ENCODE assay signal across 8 mouse cellular contexts in the genomic region with DNA sequence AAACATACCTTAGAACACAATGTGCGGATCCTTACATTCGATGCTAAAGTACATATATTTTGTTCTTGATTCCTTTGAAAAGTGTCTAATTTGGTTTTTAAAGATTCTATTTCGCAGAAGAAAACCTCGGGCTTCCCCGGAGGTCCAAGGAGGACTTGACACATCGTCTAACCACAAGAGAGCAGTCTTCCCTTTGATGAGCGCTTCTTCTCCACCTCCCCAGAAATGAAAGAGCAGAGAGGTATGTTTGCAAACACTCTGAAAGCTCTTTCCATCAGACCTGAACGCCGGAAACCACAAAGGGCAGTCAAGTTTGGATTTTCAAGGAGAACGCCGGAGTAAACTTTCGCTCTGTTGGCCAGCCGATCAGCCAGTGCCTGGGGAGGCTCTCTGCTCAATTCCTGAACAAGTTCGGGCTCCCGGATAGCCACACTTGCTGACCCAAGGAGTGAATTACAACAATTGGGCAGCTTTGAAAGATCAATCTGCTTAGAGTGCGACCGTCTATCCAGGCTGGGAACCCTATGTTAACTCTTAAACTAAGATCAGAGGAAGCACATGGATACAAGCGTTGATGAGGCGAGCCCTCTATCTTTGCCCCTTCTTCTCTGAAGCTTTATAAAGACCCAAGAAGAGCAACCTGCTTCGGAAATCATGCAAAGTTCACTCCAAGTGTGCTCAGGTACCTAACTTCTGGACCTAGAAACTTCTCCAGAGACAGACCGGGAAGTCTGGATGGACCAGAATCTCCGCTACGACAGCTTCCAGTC. TPM values are rescaled to one million over a fixed set of nuclear protein-coding genes. Genes with fewer than 3 reads are reported as not detected.
DNase-seq lines count a peak whose midpoint lies in the region; ATAC-seq lines count a peak whose summit lies in the region.

A gene (plus strand): TSS at position 6 of the 770 bp plus-strand sequence.

- H3K9me3 ChIP-seq in embryonic facial prominence, embryonic 14.5 days (ENCODE audit: control insufficient read depth, low read length): no peaks in the 10 kb centered on the region
- no peaks in the 10 kb centered on the region for H3K9me3 ChIP-seq in intestine, embryonic 14.5 days (ENCODE audit: control insufficient read depth, low read length)
- no peaks in the 10 kb centered on the region for H3K9me3 ChIP-seq in liver, embryonic 15.5 days (replicated peaks)
- H3K9me3 ChIP-seq in neural tube, embryonic 15.5 days (replicated peaks): no peaks in the 10 kb centered on the region

- 0 out of 2 replicates have a peak within 1 kb of the TSS, but pooled peaks have one; percentile 6 for H3K27ac ChIP-seq in embryonic facial prominence, embryonic 14.5 days (replicated peaks; ENCODE audit: low read depth, low read length)
- no peak within 1 kb of the TSS for H3K27ac ChIP-seq in intestine, embryonic 14.5 days (ENCODE audit: low read depth)
- H3K27ac ChIP-seq in liver, embryonic 15.5 days (replicated peaks): no peak within 1 kb of the TSS
- no peak within 1 kb of the TSS for H3K27ac ChIP-seq in neural tube, embryonic 15.5 days (replicated peaks)

- peak within 1 kb of the TSS; percentile 98 for H3K4me2 ChIP-seq in embryonic facial prominence, embryonic 14.5 days (ENCODE audit: low read depth, low read length)
- peak within 1 kb of the TSS; percentile 85 for H3K4me2 ChIP-seq in intestine, embryonic 14.5 days (ENCODE audit: low read length)
- H3K4me2 ChIP-seq in liver, embryonic 15.5 days: peak within 1 kb of the TSS; percentile 79
- peak within 1 kb of the TSS; percentile 91 for H3K4me2 ChIP-seq in neural tube, embryonic 15.5 days

- H3K4me3 ChIP-seq in embryonic facial prominence, embryonic 14.5 days (ENCODE audit: low read depth, low read length): peak within 1 kb of the TSS; percentile 53
- H3K4me3 ChIP-seq in intestine, embryonic 14.5 days (ENCODE audit: low read depth, low read length): peak within 1 kb of the TSS; percentile 34
- peak within 1 kb of the TSS; percentile 52 for H3K4me3 ChIP-seq in liver, embryonic 15.5 days (replicated peaks)
- peak within 1 kb of the TSS; percentile 46 for H3K4me3 ChIP-seq in neural tube, embryonic 15.5 days (replicated peaks)

- no peaks in the 10 kb centered on the region for H3K36me3 ChIP-seq in embryonic facial prominence, embryonic 14.5 days (ENCODE audit: control insufficient read depth, insufficient read depth, low read length)
- H3K36me3 ChIP-seq in intestine, embryonic 14.5 days (ENCODE audit: control insufficient read depth, insufficient read depth, low read length): no peaks in the 10 kb centered on the region
- no peaks in the 10 kb centered on the region for H3K36me3 ChIP-seq in liver, embryonic 15.5 days (replicated peaks)
- no peaks in the 10 kb centered on the region for H3K36me3 ChIP-seq in neural tube, embryonic 15.5 days

- peak; percentile 3 to 13 for DNase-seq in left cerebral cortex, adult 18-20 months (ENCODE audit: low spot score in 2 of 2)
- DNase-seq in left cerebral cortex, postnatal 4 days: no peak
- DNase-seq in Muller cell, postnatal 12 days (ENCODE audit: inconsistent ontology term): peak; percentile 39
- peak; percentile 36 for DNase-seq in embryonic facial prominence, embryonic 14.5 days (ENCODE audit: low spot score)
- peak; percentile 74 for DNase-seq in intestine, embryonic 14.5 days (ENCODE audit: low spot score)
- no peak for DNase-seq in c-Kit-positive CD71-positive TER-119-positive erythroid progenitor cells, embryonic 14.5 days (ENCODE audit: low spot score)

- H3K27me3 ChIP-seq in embryonic facial prominence, embryonic 14.5 days (replicated peaks; ENCODE audit: control insufficient read depth, insufficient read depth, low read length): peaks cover 37% of the 10 kb centered on the region
- peaks cover 31% of the 10 kb centered on the region for H3K27me3 ChIP-seq in intestine, embryonic 14.5 days (replicated peaks; ENCODE audit: control insufficient read depth, insufficient read depth, low read length)
- H3K27me3 ChIP-seq in liver, embryonic 15.5 days: peaks cover 67% of the 10 kb centered on the region
- H3K27me3 ChIP-seq in neural tube, embryonic 15.5 days (replicated peaks): 0 out of 2 replicates have a peak, but pooled peaks cover 4% of the 10 kb centered on the region

- peaks cover 7% of the 10 kb centered on the region; the same call in 1 of the 2 replicates for H3K4me1 ChIP-seq in embryonic facial prominence, embryonic 14.5 days (ENCODE audit: control insufficient read depth, insufficient read depth, low read length)
- 0 out of 2 replicates have a peak, but pooled peaks cover 4% of the 10 kb centered on the region for H3K4me1 ChIP-seq in intestine, embryonic 14.5 days (replicated peaks; ENCODE audit: control insufficient read depth, insufficient read depth, low read length)
- H3K4me1 ChIP-seq in liver, embryonic 15.5 days (replicated peaks): peaks cover 11% of the 10 kb centered on the region
- peaks cover 19% of the 10 kb centered on the region for H3K4me1 ChIP-seq in neural tube, embryonic 15.5 days

- ATAC-seq in embryonic facial prominence, embryonic 14.5 days (ENCODE audit: low read depth): no peak
- no peak for ATAC-seq in intestine, embryonic 14.5 days (replicated peaks; ENCODE audit: low FRiP score, low TSS enrichment, low read depth)
- no peak for ATAC-seq in liver, embryonic 15.5 days (ENCODE audit: insufficient read depth)
- peak; percentile 37 for ATAC-seq in neural tube, embryonic 15.5 days (ENCODE audit: low FRiP score)

- intact Hi-C loops in left cerebral cortex, postnatal 4 days (cut with DNase I): no loop called here

- H3K9ac ChIP-seq in embryonic facial prominence, embryonic 14.5 days (ENCODE audit: low read depth, low read length): peak within 1 kb of the TSS; percentile 54
- peak within 1 kb of the TSS; percentile 25; the same call in 1 of the 2 replicates for H3K9ac ChIP-seq in intestine, embryonic 14.5 days (ENCODE audit: low read length)
- no peak within 1 kb of the TSS; the same call in 1 of the 2 replicates for H3K9ac ChIP-seq in liver, embryonic 15.5 days
- peak within 1 kb of the TSS; percentile 45 for H3K9ac ChIP-seq in neural tube, embryonic 15.5 days (replicated peaks)

- 1% methylated on average over 23 of the region's 23 CpGs for WGBS in embryonic facial prominence, embryonic 14.5 days
- WGBS in intestine, embryonic 14.5 days: 2% methylated on average over 23 of the region's 23 CpGs
- WGBS in liver, embryonic 15.5 days (ENCODE audit: insufficient replicate concordance): 2% methylated on average over 23 of the region's 23 CpGs
- 1% methylated on average over 23 of the region's 23 CpGs for WGBS in neural tube, embryonic 15.5 days

RNA-seq across cellular contexts. Expression of the gene that starts here (rescaled TPM):
- total RNA-seq in left cerebral cortex, adult 18-20 months (2021): under 1 TPM; 0.23 to 0.49 TPM
- total RNA-seq in left cerebral cortex, postnatal 4 days (2021): not detected
- polyA plus RNA-seq in embryonic facial prominence, embryonic 14.5 days (2014; fragmentation: Nextera tagmentation; extraction: Ambion mirVana): 0.49 and 0.80 TPM in 2 replicates
- polyA plus RNA-seq in intestine, embryonic 14.5 days (2014; fragmentation: Nextera tagmentation; extraction: Ambion mirVana): not detected in 2 replicates
- polyA plus RNA-seq in liver, embryonic 15.5 days (2015; fragmentation: Nextera tagmentation; extraction: Ambion mirVana): not detected in 2 replicates
- polyA plus RNA-seq in neural tube, embryonic 15.5 days (2015; fragmentation: Nextera tagmentation; extraction: Ambion mirVana): 0.12 and 0.37 TPM in 2 replicates

Comparison
In these comparisons a context has a peak if more than half of its experiments do, and no peak if none do; other contexts are left out.
1. Peak in DNase-seq in left cerebral cortex, adult 18-20 months; RNA of the gene not detected or under 1 TPM.
2. Peak in DNase-seq, H3K4me3 ChIP-seq, H3K27ac ChIP-seq, H3K9ac ChIP-seq and H3K4me2 ChIP-seq in embryonic facial prominence, embryonic 14.5 days; RNA of the gene not detected or under 1 TPM.
3. Peak in DNase-seq, H3K4me3 ChIP-seq, H3K9ac ChIP-seq and H3K4me2 ChIP-seq in intestine, embryonic 14.5 days; RNA of the gene not detected or under 1 TPM.
4. Peak in ATAC-seq, H3K4me3 ChIP-seq, H3K9ac ChIP-seq and H3K4me2 ChIP-seq in neural tube, embryonic 15.5 days; RNA of the gene not detected or under 1 TPM.